Mouse (Mus musculus): ENCODE data around the gene Tph1.

GRCm38 (mm10) chr7:46672160-46672672 is at the start of gene Tph1:
- TF ChIP-seq CTCF (IDR thresholded peaks at IDR 0.05; ENCODE audit: low read depth, low read length): no peak
- TF ChIP-seq POLR2A (IDR thresholded peaks at IDR 0.05; ENCODE audit: insufficient read depth, low read length): no peak
- TF ChIP-seq EP300 (IDR thresholded peaks at IDR 0.05; ENCODE audit: insufficient read depth, low read depth, low read length): no peak

Data from ES-Bruce4 (cell line).